Mouse (Mus musculus) liver, embryonic 13.5 days (tissue): ENCODE measurements around the gene Arhgef39. TPM values are rescaled to one million over a fixed set of nuclear protein-coding genes. Genes with fewer than 3 reads are reported as not detected.

ENCODE experiments used
- ATAC-seq: fragments of 200-750 bp; cut with Nextera tagmentation; 2 replicates; pipeline ENCODE4 v1.8.0; 2017; ENCODE audit warnings: low read depth, mild to moderate bottlenecking, moderate number of reproducible peaks, moderate library complexity
- DNase-seq: peaks from one replicate; pipeline ENCODE4 v3.0.0; 2022
- H3K27ac ChIP-seq: fragments of 300-500 bp; sonication (generic); 2 replicates; pipeline ENCODE4 v1.5.1; 2015; ENCODE audit warnings: moderate library complexity, mild to moderate bottlenecking, inconsistent platforms
- H3K27me3 ChIP-seq: fragments of 300-500 bp; sonication (generic); 2 replicates; pipeline ENCODE4 v1.6.1; 2015; ENCODE audit warnings: mild to moderate bottlenecking, inconsistent platforms
- H3K36me3 ChIP-seq: fragments of 300-500 bp; sonication (generic); 2 replicates; pipeline ENCODE4 v1.6.1; 2015; ENCODE audit warnings: mild to moderate bottlenecking, inconsistent platforms
- H3K4me1 ChIP-seq: fragments of 300-500 bp; sonication (generic); replicated peaks from 2 replicates; pipeline ENCODE4 v1.6.1; 2015; ENCODE audit warnings: inconsistent platforms
- H3K4me2 ChIP-seq: fragments of 300-500 bp; sonication (generic); 2 replicates; pipeline ENCODE4 v1.6.1; 2015; ENCODE audit warnings: inconsistent platforms, mild to moderate bottlenecking, moderate library complexity
- H3K4me3 ChIP-seq: fragments of 300-500 bp; sonication (generic); replicated peaks from 2 replicates; pipeline ENCODE4 v1.5.1; 2015; ENCODE audit warnings: mild to moderate bottlenecking, inconsistent platforms
- H3K9ac ChIP-seq: fragments of 300-500 bp; sonication (generic); 2 replicates; pipeline ENCODE4 v1.6.1; 2015; ENCODE audit warnings: mild to moderate bottlenecking, inconsistent platforms
- H3K9me3 ChIP-seq: fragments of 300-500 bp; sonication (generic); replicated peaks from 2 replicates; pipeline ENCODE4 v1.6.1; 2016; ENCODE audit warnings: inconsistent platforms
- WGBS: fragments of 180-500 bp; shearing (Covaris S2); methylation state at CpG from one replicate; pipeline ENCODE4 v1.1.7; 2015; ENCODE audit not compliant: insufficient replicate concordance; 5-methylcytosine and 5-hydroxymethylcytosine counted together
- polyA plus RNA-seq: library from polyadenylated mRNA; unstranded; fragments of >200 nt; fragmentation: Nextera tagmentation; extraction: Ambion mirVana; gene quantifications from 2 replicates; pipeline ENCODE4 v1.2.1, GENCODE M21; 2015

The Arhgef39 gene
- polyA plus RNA-seq: 29.4 and 35.8 TPM in 2 replicates

- Histone ChIP-seq H3K36me3 (peaks cover 30% of the 10 kb centered on the region), H3K9me3 (no peaks in the 10 kb centered on the region), H3K27ac (peak within 1 kb of the TSS; percentile 80), H3K4me2 (peak within 1 kb of the TSS; percentile 78), H3K27me3 (no peaks in the 10 kb centered on the region; the same call in 1 of the 2 replicates), H3K4me1 (peaks cover 59% of the 10 kb centered on the region), H3K4me3 (peak within 1 kb of the TSS; percentile 80), H3K9ac (peak within 1 kb of the TSS; percentile 89)
- ATAC-seq (peak; percentile 91), DNase-seq (peak; percentile 85)
- 7% methylated on average over 50 of the region's 50 CpGs for WGBS
Measured at GRCm38 (mm10) chr4:43499407-43500333, at the start of gene Arhgef39. Arhgef39 (minus strand) TSS chr4:43499695.

- Histone ChIP-seq H3K9ac (no peak overlapping the region), H3K27ac (no peak overlapping the region), H3K4me3 (no peak overlapping the region), H3K27me3 (no peaks in the 10 kb centered on the region), H3K36me3 (peaks cover 100% of the 10 kb centered on the region), H3K4me2 (no peak overlapping the region), H3K4me1 (no peaks in the 10 kb centered on the region), H3K9me3 (peaks cover 5% of the 10 kb centered on the region)
- no peak for DNase-seq
- no peak for ATAC-seq
- WGBS: 92% methylated on average over 12 of the region's 12 CpGs
Measured at GRCm38 (mm10) chr4:43549055-43549454, 49.6 kb upstream of the Arhgef39 start.

- no peak overlapping the region for H3K4me3 ChIP-seq
- H3K9ac ChIP-seq: no peak overlapping the region
- peaks cover 2% of the 10 kb centered on the region; the same call in 1 of the 2 replicates for H3K9me3 ChIP-seq
- DNase-seq (no peak), ATAC-seq (no peak)
- no peak overlapping the region for H3K27ac ChIP-seq
- no peaks in the 10 kb centered on the region for H3K4me1 ChIP-seq
- 82% methylated on average over 8 of the region's 8 CpGs for WGBS
- H3K27me3 ChIP-seq: no peaks in the 10 kb centered on the region
- no peak overlapping the region for H3K4me2 ChIP-seq
- peaks cover 100% of the 10 kb centered on the region for H3K36me3 ChIP-seq
Measured at GRCm38 (mm10) chr4:43547160-43547559, 47.7 kb upstream of the Arhgef39 start.

- H3K27ac ChIP-seq: no peak overlapping the region
- H3K4me3 ChIP-seq: no peak overlapping the region
- H3K27me3 ChIP-seq: no peaks in the 10 kb centered on the region
- ATAC-seq (no peak), DNase-seq (no peak)
- H3K36me3 ChIP-seq: peaks cover 100% of the 10 kb centered on the region
- 88% methylated on average over 12 of the region's 12 CpGs for WGBS
- H3K9me3 ChIP-seq: no peaks in the 10 kb centered on the region
- no peak overlapping the region for H3K9ac ChIP-seq
- H3K4me2 ChIP-seq: no peak overlapping the region
- no peaks in the 10 kb centered on the region for H3K4me1 ChIP-seq
Measured at GRCm38 (mm10) chr4:43546375-43547047, 47.0 kb upstream of the Arhgef39 start.

- no peak for DNase-seq
Measured at GRCm38 (mm10) chr4:43542044-43542443, 42.5 kb upstream of the Arhgef39 start.

GRCm38 (mm10) chr4:43536031-43536430 is 36.5 kb upstream of the Arhgef39 start:
- Histone ChIP-seq H3K36me3 (peaks cover 100% of the 10 kb centered on the region), H3K27ac (no peak overlapping the region), H3K27me3 (no peaks in the 10 kb centered on the region), H3K9ac (no peak overlapping the region), H3K4me1 (0 out of 2 replicates have a peak, but pooled peaks cover under 1% of the 10 kb centered on the region), H3K4me3 (no peak overlapping the region), H3K4me2 (no peak overlapping the region), H3K9me3 (no peaks in the 10 kb centered on the region)
- DNase-seq (no peak), ATAC-seq (no peak)
- WGBS: 89% methylated on average over 9 of the region's 9 CpGs

More at GRCm38 (mm10) chr4:43542044-43542443, 42.5 kb upstream of the Arhgef39 start:
- WGBS: 91% methylated on average over 2 of the region's 3 CpGs
- no peaks in the 10 kb centered on the region for H3K9me3 ChIP-seq
- ATAC-seq: no peak
- peaks cover 100% of the 10 kb centered on the region for H3K36me3 ChIP-seq
- no peak overlapping the region for H3K27ac ChIP-seq
- no peak overlapping the region for H3K4me3 ChIP-seq
- no peaks in the 10 kb centered on the region for H3K27me3 ChIP-seq
- no peaks in the 10 kb centered on the region for H3K4me1 ChIP-seq
- no peak overlapping the region for H3K9ac ChIP-seq
- no peak overlapping the region for H3K4me2 ChIP-seq

- Histone ChIP-seq H3K4me1 (0 out of 2 replicates have a peak, but pooled peaks cover 4% of the 10 kb centered on the region), H3K27me3 (no peaks in the 10 kb centered on the region), H3K4me2 (no peak overlapping the region), H3K9ac (no peak overlapping the region), H3K36me3 (peaks cover 100% of the 10 kb centered on the region), H3K4me3 (no peak overlapping the region), H3K9me3 (no peaks in the 10 kb centered on the region), H3K27ac (no peak overlapping the region)
- no peak for DNase-seq
- no peak for ATAC-seq
- WGBS: 91% methylated on average over 8 of the region's 8 CpGs
Measured at GRCm38 (mm10) chr4:43535628-43536027, 36.1 kb upstream of the Arhgef39 start.

GRCm38 (mm10) chr4:43533270-43533669 is 33.8 kb upstream of the Arhgef39 start:
- Histone ChIP-seq H3K27me3 (no peaks in the 10 kb centered on the region), H3K27ac (no peak overlapping the region), H3K36me3 (peaks cover 79% of the 10 kb centered on the region), H3K4me1 (peaks cover 12% of the 10 kb centered on the region), H3K4me2 (no peak overlapping the region), H3K9me3 (no peaks in the 10 kb centered on the region), H3K4me3 (no peak overlapping the region), H3K9ac (no peak overlapping the region)
- DNase-seq: no peak
- no peak for ATAC-seq
- WGBS: 88% methylated on average over 9 of the region's 9 CpGs

GRCm38 (mm10) chr4:43530581-43530980 is 31.1 kb upstream of the Arhgef39 start:
- DNase-seq: peak; percentile 71
- Histone ChIP-seq H3K4me1 (peaks cover 12% of the 10 kb centered on the region), H3K36me3 (peaks cover 52% of the 10 kb centered on the region), H3K4me3 (no peak overlapping the region), H3K9ac (no peak overlapping the region), H3K27me3 (peaks cover 22% of the 10 kb centered on the region), H3K9me3 (no peaks in the 10 kb centered on the region), H3K27ac (0 out of 2 replicates have a peak overlapping the region, but pooled peaks have one; percentile 13), H3K4me2 (no peak overlapping the region)
- no peak for ATAC-seq
- WGBS: 20% methylated on average over 7 of the region's 7 CpGs

- 50% methylated on average over 8 of the region's 8 CpGs for WGBS
- DNase-seq (no peak), ATAC-seq (peak; percentile 47)
- H3K36me3 ChIP-seq: peaks cover 47% of the 10 kb centered on the region
- no peak overlapping the region for H3K4me2 ChIP-seq
- H3K27ac ChIP-seq: 0 out of 2 replicates have a peak overlapping the region, but pooled peaks have one; percentile 13
- peaks cover 26% of the 10 kb centered on the region for H3K27me3 ChIP-seq
- peak overlapping the region; percentile 26; the same call in 1 of the 2 replicates for H3K9ac ChIP-seq
- peaks cover 12% of the 10 kb centered on the region for H3K4me1 ChIP-seq
- no peaks in the 10 kb centered on the region for H3K9me3 ChIP-seq
- no peak overlapping the region for H3K4me3 ChIP-seq
Measured at GRCm38 (mm10) chr4:43530081-43530501, 30.6 kb upstream of the Arhgef39 start.

GRCm38 (mm10) chr4:43528487-43528886 is 29.0 kb upstream of the Arhgef39 start:
- Histone ChIP-seq H3K27ac (no peak overlapping the region), H3K9ac (no peak overlapping the region), H3K27me3 (peaks cover 43% of the 10 kb centered on the region), H3K36me3 (peaks cover 31% of the 10 kb centered on the region), H3K4me2 (no peak overlapping the region), H3K9me3 (no peaks in the 10 kb centered on the region), H3K4me1 (peaks cover 22% of the 10 kb centered on the region), H3K4me3 (no peak overlapping the region)
- WGBS: 78% methylated on average over 9 of the region's 9 CpGs
- no peak for ATAC-seq
- no peak for DNase-seq
